Mouse (Mus musculus) hindbrain, embryonic 11.5 days (tissue): ENCODE data around the gene Igsf11. TPM values are rescaled to one million over a fixed set of nuclear protein-coding genes. Genes with fewer than 3 reads are reported as not detected.

Experiments used
- ATAC-seq: fragments of 200-750 bp; cut with Nextera tagmentation; 2 replicates; pipeline ENCODE4 v1.8.0; 2017; ENCODE audit warnings: mild to moderate bottlenecking, moderate TSS enrichment, moderate library complexity; ENCODE audit not compliant: low FRiP score
- DNase-seq: peaks from one replicate; pipeline ENCODE4 v3.0.0-alpha.2; 2015; ENCODE audit warnings: low spot score
- H3K27ac ChIP-seq: fragments of 300-500 bp; sonication (generic); 2 replicates; pipeline ENCODE4 v1.5.1; 2014; ENCODE audit warnings: mild to moderate bottlenecking, low read depth, low read length
- H3K27me3 ChIP-seq: fragments of 300-500 bp; sonication (generic); 2 replicates; pipeline ENCODE4 v1.6.1; 2014; ENCODE audit warnings: mild to moderate bottlenecking, low read length, moderate library complexity, mixed read lengths; ENCODE audit not compliant: control insufficient read depth, insufficient read depth
- H3K36me3 ChIP-seq: fragments of 300-500 bp; sonication (generic); 2 replicates; pipeline ENCODE4 v1.6.1; 2014; ENCODE audit warnings: mild to moderate bottlenecking, low read length, moderate library complexity, mixed read lengths; ENCODE audit not compliant: control insufficient read depth, insufficient read depth
- H3K4me1 ChIP-seq: fragments of 300-500 bp; sonication (generic); replicated peaks from 2 replicates; pipeline ENCODE4 v1.6.1; 2014; ENCODE audit warnings: low read length, mixed read lengths; ENCODE audit not compliant: control insufficient read depth, insufficient read depth
- H3K4me2 ChIP-seq: fragments of 300-500 bp; sonication (generic); replicated peaks from 2 replicates; pipeline ENCODE4 v1.6.1; 2014; ENCODE audit warnings: mild to moderate bottlenecking, low read depth, low read length
- H3K4me3 ChIP-seq: fragments of 300-500 bp; sonication (generic); 2 replicates; pipeline ENCODE4 v1.5.1; 2014; ENCODE audit warnings: low read depth, low read length
- H3K9ac ChIP-seq: fragments of 300-500 bp; sonication (generic); 2 replicates; pipeline ENCODE4 v1.6.1; 2014; ENCODE audit warnings: low read depth, low read length
- H3K9me3 ChIP-seq: fragments of 300-500 bp; sonication (generic); 2 replicates; pipeline ENCODE4 v1.6.1; 2016; ENCODE audit warnings: low read length; ENCODE audit not compliant: control insufficient read depth
- WGBS: fragments of 180-500 bp; shearing (Covaris S2); extraction: QIAGEN DNeasy Blood & Tissue Kit; methylation state at CpG from one replicate; pipeline ENCODE4 v1.1.7; 2014; 5-methylcytosine and 5-hydroxymethylcytosine counted together
- polyA plus RNA-seq: library from polyadenylated mRNA; unstranded; fragments of >200 nt; fragmentation: Nextera tagmentation; extraction: Ambion mirVana; gene quantifications from 2 replicates; pipeline ENCODE4 v1.2.1, GENCODE M21; 2014

Gene Igsf11
- polyA plus RNA-seq, 1 experiment from 2014 or later: 5.4 TPM

- no peaks in the 10 kb centered on the region for H3K36me3 ChIP-seq
Measured at GRCm38 (mm10) chr16:39056061-39056460, 163.6 kb downstream of the Igsf11 start.

GRCm38 (mm10) chr16:39056961-39057360 lies 164.5 kb downstream of the Igsf11 start:
- Histone ChIP-seq H3K27ac (no peak overlapping the region), H3K27me3 (no peaks in the 10 kb centered on the region), H3K4me2 (no peak overlapping the region), H3K4me3 (no peak overlapping the region), H3K36me3 (no peaks in the 10 kb centered on the region), H3K4me1 (no peaks in the 10 kb centered on the region), H3K9me3 (no peaks in the 10 kb centered on the region), H3K9ac (no peak overlapping the region)
- DNase-seq (no peak), ATAC-seq (no peak)
- WGBS: 72% methylated on average over 12 of the region's 12 CpGs

More at GRCm38 (mm10) chr16:39056061-39056460, 163.6 kb downstream of the Igsf11 start:
- peak; percentile 69 for DNase-seq
- 23% methylated on average over 6 of the region's 6 CpGs for whole genome bisulfite sequencing
- Histone ChIP-seq H3K27me3 (no peaks in the 10 kb centered on the region), H3K4me3 (no peak overlapping the region), H3K4me2 (no peak overlapping the region), H3K9me3 (no peaks in the 10 kb centered on the region), H3K9ac (no peak overlapping the region), H3K4me1 (no peaks in the 10 kb centered on the region), H3K27ac (no peak overlapping the region)
- peak; percentile 63; the same call in 1 of the 2 replicates for ATAC-seq

GRCm38 (mm10) chr16:39058869-39059268 lies 166.4 kb downstream of the Igsf11 start:
- H3K4me3 ChIP-seq: no peak overlapping the region
- no peaks in the 10 kb centered on the region for H3K9me3 ChIP-seq
- no peaks in the 10 kb centered on the region for H3K36me3 ChIP-seq
- 92% methylated on average over 2 of the region's 2 CpGs for WGBS
- ATAC-seq (no peak), DNase-seq (no peak)
- H3K4me1 ChIP-seq: no peaks in the 10 kb centered on the region
- H3K27ac ChIP-seq: no peak overlapping the region
- no peaks in the 10 kb centered on the region for H3K27me3 ChIP-seq
- H3K9ac ChIP-seq: no peak overlapping the region
- no peak overlapping the region for H3K4me2 ChIP-seq

- H3K4me3 ChIP-seq: no peak overlapping the region
- no peak for ATAC-seq
- no peaks in the 10 kb centered on the region for H3K27me3 ChIP-seq
- no peak overlapping the region for H3K9ac ChIP-seq
- H3K9me3 ChIP-seq: no peaks in the 10 kb centered on the region
- no peaks in the 10 kb centered on the region for H3K4me1 ChIP-seq
- H3K36me3 ChIP-seq: no peaks in the 10 kb centered on the region
- 42% methylated on average over 5 of the region's 5 CpGs for WGBS
- H3K4me2 ChIP-seq: no peak overlapping the region
- no peak overlapping the region for H3K27ac ChIP-seq
- DNase-seq: peak; percentile 80
Measured at GRCm38 (mm10) chr16:39062596-39062995, 170.1 kb downstream of the Igsf11 start.

- Histone ChIP-seq H3K4me2 (no peak overlapping the region), H3K4me1 (no peaks in the 10 kb centered on the region), H3K36me3 (no peaks in the 10 kb centered on the region), H3K9me3 (no peaks in the 10 kb centered on the region), H3K4me3 (no peak overlapping the region), H3K27ac (no peak overlapping the region), H3K27me3 (no peaks in the 10 kb centered on the region), H3K9ac (no peak overlapping the region)
- ATAC-seq: no peak
- WGBS: 46% methylated on average over 5 of the region's 5 CpGs
- no peak for DNase-seq
Measured at GRCm38 (mm10) chr16:39065576-39065975, 173.1 kb downstream of the Igsf11 start.

- no peak overlapping the region for H3K4me3 ChIP-seq
- H3K4me2 ChIP-seq: no peak overlapping the region
- H3K27me3 ChIP-seq: no peaks in the 10 kb centered on the region
- no peak overlapping the region for H3K27ac ChIP-seq
- no peak overlapping the region for H3K9ac ChIP-seq
- no peaks in the 10 kb centered on the region for H3K9me3 ChIP-seq
- ATAC-seq: peak; percentile 40; the same call in 1 of the 2 replicates
- WGBS: 55% methylated on average over 3 of the region's 3 CpGs
- no peak for DNase-seq
- H3K4me1 ChIP-seq: no peaks in the 10 kb centered on the region
- H3K36me3 ChIP-seq: no peaks in the 10 kb centered on the region
Measured at GRCm38 (mm10) chr16:39071431-39071830, 179.0 kb downstream of the Igsf11 start.

Other genes starting within 250 kb of the Igsf11 start
- gene Arhgap31, start 179.4 kb upstream of the Igsf11 start, polyA plus RNA-seq: 7.3 and 9.0 TPM in 2 replicates
- 26.4 and 31.1 TPM in 2 replicates for gene B4galt4, start 150.4 kb upstream of the Igsf11 start, polyA plus RNA-seq
- 2.0 and 4.6 TPM in 2 replicates for gene Upk1b, start 92.3 kb upstream of the Igsf11 start, polyA plus RNA-seq
- not detected in 2 replicates for gene 4930435E12Rik, start 63.9 kb upstream of the Igsf11 start, polyA plus RNA-seq